Mouse (Mus musculus): ENCODE data around the gene Dynlt1f. TPM values are rescaled to one million over a fixed set of nuclear protein-coding genes. Genes with fewer than 3 reads are reported as not detected.
"Not testable (repeated sequence)": the region's sequence is repeated elsewhere in the genome, so short reads cannot be mapped to it uniquely, and the experiment has no call there.

The Dynlt1f gene
- polyA plus RNA-seq (2015; fragmentation: Nextera tagmentation; extraction: Ambion mirVana) = 94.4 and 98.1 TPM in 2 replicates

- not testable (repeated sequence) for H3K4me1 ChIP-seq (replicated peaks); H3K36me3 ChIP-seq; H3K9me3 ChIP-seq (replicated peaks); H3K27me3 ChIP-seq
- peak within 1 kb of the TSS; percentile 66 for H3K4me3 ChIP-seq (replicated peaks)
- ATAC-seq (ENCODE audit: low read depth) (peak; percentile 94), DNase-seq (peak; percentile 79)
- H3K27ac ChIP-seq = peak within 1 kb of the TSS; percentile 39; the same call in 1 of the 2 replicates
- H3K4me2 ChIP-seq = peak within 1 kb of the TSS; percentile 81
- WGBS (ENCODE audit: insufficient replicate concordance) = 4% methylated on average over 24 of the region's 33 CpGs
- peak within 1 kb of the TSS; percentile 75 for H3K9ac ChIP-seq
Observed at GRCm38 (mm10) chr17:6655567-6656281, at the start of gene Dynlt1f. Dynlt1f (minus strand) TSS chr17:6655900.

GRCm38 (mm10) chr17:6703381-6704270 lies 47.9 kb upstream of the Dynlt1f start:
- not testable (repeated sequence) for H3K4me3 ChIP-seq (replicated peaks); H3K4me1 ChIP-seq (replicated peaks); H3K36me3 ChIP-seq; H3K27me3 ChIP-seq; H3K4me2 ChIP-seq; H3K27ac ChIP-seq; H3K9me3 ChIP-seq (replicated peaks); H3K9ac ChIP-seq; ATAC-seq (ENCODE audit: low read depth); DNase-seq
- 79% methylated on average over 9 of the region's 9 CpGs for WGBS (ENCODE audit: insufficient replicate concordance)

GRCm38 (mm10) chr17:6702625-6703221 lies 47.0 kb upstream of the Dynlt1f start:
- 42% methylated on average over 2 of the region's 8 CpGs for WGBS (ENCODE audit: insufficient replicate concordance)
- not testable (repeated sequence) for ATAC-seq (ENCODE audit: low read depth); H3K27ac ChIP-seq

GRCm38 (mm10) chr17:6700077-6700476 lies 44.4 kb upstream of the Dynlt1f start:
- not testable (repeated sequence) for H3K27ac ChIP-seq; DNase-seq; H3K4me1 ChIP-seq (replicated peaks); H3K4me3 ChIP-seq (replicated peaks); H3K36me3 ChIP-seq; H3K9ac ChIP-seq; H3K27me3 ChIP-seq; H3K9me3 ChIP-seq (replicated peaks); ATAC-seq (ENCODE audit: low read depth); H3K4me2 ChIP-seq
- WGBS (ENCODE audit: insufficient replicate concordance) = 56% methylated on average over 3 of the region's 7 CpGs

More at GRCm38 (mm10) chr17:6702625-6703221, 47.0 kb upstream of the Dynlt1f start:
- not testable (repeated sequence) for H3K9me3 ChIP-seq (replicated peaks); H3K4me2 ChIP-seq; H3K4me1 ChIP-seq (replicated peaks); H3K9ac ChIP-seq; H3K27me3 ChIP-seq; H3K4me3 ChIP-seq (replicated peaks); H3K36me3 ChIP-seq; DNase-seq

GRCm38 (mm10) chr17:6699502-6699901 lies 43.8 kb upstream of the Dynlt1f start:
- H3K4me2 ChIP-seq; H3K4me1 ChIP-seq (replicated peaks); DNase-seq; H3K27me3 ChIP-seq; H3K9me3 ChIP-seq (replicated peaks); H3K9ac ChIP-seq; H3K27ac ChIP-seq; H3K4me3 ChIP-seq (replicated peaks); H3K36me3 ChIP-seq: not testable (repeated sequence)
- ATAC-seq (ENCODE audit: low read depth) = peak; percentile 27; the same call in 1 of the 2 replicates
- whole genome bisulfite sequencing (ENCODE audit: insufficient replicate concordance) = 58% methylated on average over 8 of the region's 9 CpGs

- H3K9me3 ChIP-seq (replicated peaks); H3K4me3 ChIP-seq (replicated peaks); H3K9ac ChIP-seq; DNase-seq; H3K4me2 ChIP-seq; H3K4me1 ChIP-seq (replicated peaks); H3K36me3 ChIP-seq; H3K27me3 ChIP-seq; H3K27ac ChIP-seq: not testable (repeated sequence)
- ATAC-seq (ENCODE audit: low read depth) = 0 out of 2 replicates have a peak, but pooled peaks have one; percentile 39
- WGBS (ENCODE audit: insufficient replicate concordance) = 31% methylated on average over 3 of the region's 4 CpGs
Observed at GRCm38 (mm10) chr17:6697224-6697775, 41.6 kb upstream of the Dynlt1f start.

GRCm38 (mm10) chr17:6696521-6696920 lies 40.8 kb upstream of the Dynlt1f start:
- H3K9ac ChIP-seq; H3K27me3 ChIP-seq; DNase-seq; ATAC-seq (ENCODE audit: low read depth); H3K27ac ChIP-seq; H3K4me1 ChIP-seq (replicated peaks); H3K4me3 ChIP-seq (replicated peaks); H3K9me3 ChIP-seq (replicated peaks); H3K4me2 ChIP-seq; H3K36me3 ChIP-seq: not testable (repeated sequence)
- 50% methylated on average over 8 of the region's 8 CpGs for WGBS (ENCODE audit: insufficient replicate concordance)

- not testable (repeated sequence) for H3K27ac ChIP-seq; H3K4me3 ChIP-seq (replicated peaks); H3K27me3 ChIP-seq; DNase-seq; H3K4me1 ChIP-seq (replicated peaks); ATAC-seq (ENCODE audit: low read depth); H3K9ac ChIP-seq; H3K4me2 ChIP-seq; H3K36me3 ChIP-seq; H3K9me3 ChIP-seq (replicated peaks)
- 54% methylated on average over 9 of the region's 9 CpGs for WGBS (ENCODE audit: insufficient replicate concordance)
Observed at GRCm38 (mm10) chr17:6695712-6696111, 40.0 kb upstream of the Dynlt1f start.

GRCm38 (mm10) chr17:6691596-6691995 lies 35.9 kb upstream of the Dynlt1f start:
- not testable (repeated sequence) for H3K9ac ChIP-seq; H3K9me3 ChIP-seq (replicated peaks); H3K4me1 ChIP-seq (replicated peaks); H3K36me3 ChIP-seq; H3K4me3 ChIP-seq (replicated peaks); H3K27me3 ChIP-seq; H3K4me2 ChIP-seq; H3K27ac ChIP-seq; ATAC-seq (ENCODE audit: low read depth)
- DNase-seq = peak; percentile 23
- 4% methylated on average over 2 of the region's 2 CpGs for WGBS (ENCODE audit: insufficient replicate concordance)

- H3K9ac ChIP-seq; H3K27me3 ChIP-seq; H3K36me3 ChIP-seq; ATAC-seq (ENCODE audit: low read depth); DNase-seq; H3K9me3 ChIP-seq (replicated peaks); H3K4me3 ChIP-seq (replicated peaks); H3K27ac ChIP-seq; H3K4me1 ChIP-seq (replicated peaks); H3K4me2 ChIP-seq: not testable (repeated sequence)
- WGBS (ENCODE audit: insufficient replicate concordance) = 94% methylated on average over 2 of the region's 4 CpGs
Observed at GRCm38 (mm10) chr17:6689344-6689743, 33.6 kb upstream of the Dynlt1f start.
